Mouse (Mus musculus): ENCODE measurements around the gene Ccng2.

DNA sequence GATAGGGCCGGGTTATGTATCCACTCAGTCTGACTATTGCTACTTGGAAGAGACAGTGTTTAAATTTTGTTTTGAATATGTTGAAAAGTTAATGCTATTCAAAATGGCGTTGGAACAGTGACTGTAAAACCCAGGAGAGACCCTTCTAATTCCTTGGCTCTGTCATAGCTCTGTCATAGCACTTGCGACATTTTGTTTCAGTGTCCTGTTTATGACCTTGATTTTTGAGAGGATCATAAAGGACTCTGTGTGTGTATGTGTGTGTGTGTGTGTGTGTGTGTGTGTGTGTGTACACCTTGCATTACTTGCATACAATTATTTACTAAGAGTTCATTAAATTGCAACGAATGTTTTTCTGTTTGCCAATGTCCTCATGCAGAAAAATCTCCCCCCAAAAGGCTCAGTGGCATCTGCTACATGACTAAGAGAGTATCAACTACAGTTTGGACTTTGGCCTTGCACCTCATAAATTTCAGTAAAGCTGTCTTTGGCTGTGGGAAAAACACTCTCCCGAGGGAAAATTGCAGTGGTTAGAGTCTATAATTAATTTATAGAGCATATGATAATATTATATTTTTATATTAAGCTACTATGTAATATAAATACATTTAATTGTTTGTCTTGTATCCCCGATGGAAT is 17.0 kb upstream of the Ccng2 start:
- TF ChIP-seq CTCF (IDR thresholded peaks at IDR 0.05; ENCODE audit: control insufficient read depth, insufficient read depth, insufficient replicate concordance, low read depth, low read length) (no peak), POLR2A (IDR thresholded peaks at IDR 0.05; ENCODE audit: control insufficient read depth, low read depth, low read length) (no peak)
